Mouse (Mus musculus) kidney, embryonic 16.5 days (tissue): Measurements from ENCODE around the gene Pih1d1. TPM values are rescaled to one million over a fixed set of nuclear protein-coding genes. Genes with fewer than 3 reads are reported as not detected.
"Not testable (repeated sequence)": the region's sequence is repeated elsewhere in the genome, so short reads cannot be mapped to it uniquely, and the experiment has no call there.

Experiments used
- ATAC-seq: fragments of 200-750 bp; cut with Nextera tagmentation; 2 replicates; pipeline ENCODE4 v1.8.0; 2017; ENCODE audit warnings: moderate TSS enrichment; ENCODE audit not compliant: low FRiP score, low TSS enrichment
- H3K27ac ChIP-seq: fragments of 300-500 bp; sonication (generic); 2 replicates; pipeline ENCODE4 v1.5.1; 2014; ENCODE audit warnings: low read length
- H3K27me3 ChIP-seq: fragments of 300-500 bp; sonication (generic); 2 replicates; pipeline ENCODE4 v1.6.1; 2014; ENCODE audit warnings: low read length, control low read depth, mixed read lengths; ENCODE audit not compliant: insufficient read depth
- H3K36me3 ChIP-seq: fragments of 300-500 bp; sonication (generic); 2 replicates; pipeline ENCODE4 v1.6.1; 2014; ENCODE audit warnings: low read length, control low read depth, mixed read lengths; ENCODE audit not compliant: insufficient read depth
- H3K4me1 ChIP-seq: fragments of 300-500 bp; sonication (generic); 2 replicates; pipeline ENCODE4 v1.6.1; 2014; ENCODE audit warnings: low read length, control low read depth, mixed read lengths; ENCODE audit not compliant: insufficient read depth
- H3K4me2 ChIP-seq: fragments of 300-500 bp; sonication (generic); replicated peaks from 2 replicates; pipeline ENCODE4 v1.6.1; 2014; ENCODE audit warnings: low read depth, low read length
- H3K4me3 ChIP-seq: fragments of 300-500 bp; sonication (generic); 2 replicates; pipeline ENCODE4 v1.5.1; 2014; ENCODE audit warnings: mild to moderate bottlenecking, low read length
- H3K9ac ChIP-seq: fragments of 300-500 bp; sonication (generic); replicated peaks from 2 replicates; pipeline ENCODE4 v1.6.1; 2014; ENCODE audit warnings: low read length
- H3K9me3 ChIP-seq: fragments of 300-500 bp; sonication (generic); 2 replicates; pipeline ENCODE4 v1.6.1; 2016; ENCODE audit warnings: low read length, control low read depth
- WGBS: fragments of 180-500 bp; shearing (Covaris S2); extraction: QIAGEN DNeasy Blood & Tissue Kit; methylation state at CpG from one replicate; pipeline ENCODE4 v1.1.7; 2014; 5-methylcytosine and 5-hydroxymethylcytosine counted together
- polyA plus RNA-seq: library from polyadenylated mRNA; unstranded; fragments of >200 nt; fragmentation: Nextera tagmentation; extraction: Ambion mirVana; gene quantifications from 2 replicates; pipeline ENCODE4 v1.2.1, GENCODE M21; 2015

The Pih1d1 gene
- polyA plus RNA-seq, 1 experiment from 2014 or later: 112 TPM

- peaks cover 8% of the 10 kb centered on the region; the same call in 1 of the 2 replicates for H3K4me1 ChIP-seq
- H3K4me2 ChIP-seq: no peak overlapping the region
- H3K36me3 ChIP-seq: peaks cover 50% of the 10 kb centered on the region
- no peak for ATAC-seq
- no peak overlapping the region for H3K9ac ChIP-seq
- no peak overlapping the region for H3K27ac ChIP-seq
- no peaks in the 10 kb centered on the region for H3K27me3 ChIP-seq
- H3K9me3 ChIP-seq: no peaks in the 10 kb centered on the region
- no peak overlapping the region for H3K4me3 ChIP-seq
- 88% methylated on average over 13 of the region's 13 CpGs for WGBS
Observed at GRCm38 (mm10) chr7:45144368-45145174, 9.5 kb upstream of the Pih1d1 start.

- H3K9ac ChIP-seq: no peak overlapping the region
- H3K4me3 ChIP-seq: no peak overlapping the region
- ATAC-seq: no peak
- 94% methylated on average over 8 of the region's 8 CpGs for WGBS
- H3K27ac ChIP-seq: no peak overlapping the region
- H3K9me3 ChIP-seq: no peaks in the 10 kb centered on the region
- no peak overlapping the region for H3K4me2 ChIP-seq
- no peaks in the 10 kb centered on the region for H3K27me3 ChIP-seq
- H3K36me3 ChIP-seq: peaks cover 50% of the 10 kb centered on the region
- H3K4me1 ChIP-seq: peaks cover 15% of the 10 kb centered on the region
Observed at GRCm38 (mm10) chr7:45145460-45145859, 8.6 kb upstream of the Pih1d1 start.

GRCm38 (mm10) chr7:45147267-45147666, 6.8 kb upstream of the Pih1d1 start:
- Histone ChIP-seq H3K4me3 (no peak overlapping the region), H3K4me2 (0 out of 2 replicates have a peak overlapping the region, but pooled peaks have one; percentile 3), H3K36me3 (peaks cover 43% of the 10 kb centered on the region), H3K27ac (peak overlapping the region; percentile 77), H3K9ac (peak overlapping the region; percentile 25), H3K9me3 (no peaks in the 10 kb centered on the region), H3K4me1 (peaks cover 32% of the 10 kb centered on the region), H3K27me3 (no peaks in the 10 kb centered on the region)
- no peak for ATAC-seq
- WGBS: 95% methylated on average over 11 of the region's 11 CpGs

DNA sequence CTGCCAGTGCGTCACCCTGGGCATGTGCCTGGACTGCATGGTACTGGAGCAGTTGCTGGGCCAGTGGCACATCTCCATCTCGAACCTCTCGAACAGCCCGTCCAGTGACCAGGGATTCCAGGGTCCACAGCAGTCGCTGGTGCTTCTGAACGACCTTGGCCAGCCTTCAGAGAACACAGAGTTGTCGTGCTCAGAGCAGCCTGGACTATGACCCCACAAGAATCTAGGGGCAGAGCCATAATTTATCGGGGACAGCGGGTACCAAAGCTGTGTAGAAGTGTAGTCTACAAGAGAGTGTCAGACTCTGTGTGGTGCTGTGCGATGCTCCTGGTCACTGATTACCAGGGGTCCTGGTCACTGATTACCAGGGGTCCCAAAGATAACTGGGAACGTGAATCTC, 6.2 kb upstream of the Pih1d1 start:
- no peaks in the 10 kb centered on the region for H3K27me3 ChIP-seq
- no peaks in the 10 kb centered on the region for H3K9me3 ChIP-seq
- H3K4me3 ChIP-seq: no peak overlapping the region; the same call in 1 of the 2 replicates
- 0 out of 2 replicates have a peak overlapping the region, but pooled peaks have one; percentile 3 for H3K4me2 ChIP-seq
- H3K9ac ChIP-seq: no peak overlapping the region
- H3K27ac ChIP-seq: peak overlapping the region; percentile 77
- peaks cover 38% of the 10 kb centered on the region for H3K36me3 ChIP-seq
- H3K4me1 ChIP-seq: peaks cover 32% of the 10 kb centered on the region
- peak; percentile 62 for ATAC-seq
- WGBS: 69% methylated on average over 11 of the region's 11 CpGs

DNA sequence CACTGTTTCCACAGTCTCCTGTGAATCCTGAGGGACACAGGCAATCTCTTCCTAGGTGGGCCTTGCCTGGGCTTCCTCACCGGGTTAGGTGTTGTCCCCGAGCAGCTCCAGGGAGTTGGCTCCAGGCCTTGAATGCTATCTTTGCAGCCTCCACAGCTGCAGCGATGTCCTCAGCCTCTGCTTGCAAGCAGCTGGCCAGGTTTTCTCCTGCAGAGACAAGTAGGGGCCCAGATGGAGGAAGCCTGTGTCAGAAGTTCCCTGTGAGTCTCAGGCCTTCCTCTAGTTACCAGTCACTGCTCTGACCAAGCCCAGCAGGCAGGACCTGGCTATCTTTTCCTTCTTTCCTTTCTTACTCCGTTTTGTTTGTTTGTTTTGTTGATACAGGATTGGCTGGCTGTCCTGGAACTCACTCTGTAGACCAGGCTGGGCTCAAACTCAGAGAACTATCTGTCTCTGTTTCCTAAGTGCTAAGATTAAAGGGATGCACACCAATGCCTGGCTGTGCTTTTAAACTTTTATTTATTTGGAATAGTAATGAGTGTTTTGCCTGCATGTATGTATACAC, 5.5 kb upstream of the Pih1d1 start:
- Histone ChIP-seq H3K4me3 (no peak overlapping the region), H3K36me3 (peaks cover 34% of the 10 kb centered on the region), H3K4me2 (no peak overlapping the region), H3K9ac (0 out of 2 replicates have a peak overlapping the region, but pooled peaks have one; percentile 7), H3K9me3 (no peaks in the 10 kb centered on the region), H3K27me3 (no peaks in the 10 kb centered on the region), H3K4me1 (peaks cover 38% of the 10 kb centered on the region), H3K27ac (peak overlapping the region; percentile 77)
- no peak for ATAC-seq
- 66% methylated on average over 4 of the region's 4 CpGs for WGBS

GRCm38 (mm10) chr7:45149545-45149944, 4.6 kb upstream of the Pih1d1 start:
- Histone ChIP-seq H3K4me2 (no peak overlapping the region), H3K36me3 (peaks cover 25% of the 10 kb centered on the region), H3K27me3 (no peaks in the 10 kb centered on the region), H3K27ac (peak overlapping the region; percentile 52), H3K4me1 (peaks cover 38% of the 10 kb centered on the region), H3K9ac (no peak overlapping the region), H3K4me3 (no peak overlapping the region), H3K9me3 (no peaks in the 10 kb centered on the region)
- WGBS: 65% methylated on average over 6 of the region's 6 CpGs
- no peak for ATAC-seq

DNA sequence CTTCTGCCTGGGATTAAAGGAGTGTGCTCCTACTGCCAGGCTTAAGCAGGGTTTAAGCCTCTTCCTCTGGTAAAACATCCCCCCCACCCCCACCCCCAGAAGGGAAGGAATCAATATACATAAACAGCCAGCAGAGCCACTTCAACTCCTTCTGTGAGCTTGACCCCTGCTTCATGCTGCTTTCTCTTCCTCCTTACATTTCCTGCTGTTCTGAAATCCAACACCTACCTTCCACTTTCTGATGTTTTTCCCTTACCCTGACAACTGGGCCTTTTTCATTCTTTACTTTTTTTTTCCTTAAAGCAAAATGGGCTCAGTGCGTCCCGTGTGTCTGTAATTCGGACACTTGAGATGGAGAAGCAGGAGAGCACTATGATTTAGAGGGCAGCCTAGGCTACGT, 3.8 kb upstream of the Pih1d1 start:
- Histone ChIP-seq H3K4me2 (no peak overlapping the region), H3K27me3 (no peaks in the 10 kb centered on the region), H3K4me1 (peaks cover 38% of the 10 kb centered on the region), H3K9ac (no peak overlapping the region), H3K9me3 (no peaks in the 10 kb centered on the region), H3K4me3 (no peak overlapping the region), H3K27ac (peak overlapping the region; percentile 88), H3K36me3 (peaks cover 19% of the 10 kb centered on the region)
- no peak for ATAC-seq
- WGBS: 24% methylated on average over 4 of the region's 4 CpGs

DNA sequence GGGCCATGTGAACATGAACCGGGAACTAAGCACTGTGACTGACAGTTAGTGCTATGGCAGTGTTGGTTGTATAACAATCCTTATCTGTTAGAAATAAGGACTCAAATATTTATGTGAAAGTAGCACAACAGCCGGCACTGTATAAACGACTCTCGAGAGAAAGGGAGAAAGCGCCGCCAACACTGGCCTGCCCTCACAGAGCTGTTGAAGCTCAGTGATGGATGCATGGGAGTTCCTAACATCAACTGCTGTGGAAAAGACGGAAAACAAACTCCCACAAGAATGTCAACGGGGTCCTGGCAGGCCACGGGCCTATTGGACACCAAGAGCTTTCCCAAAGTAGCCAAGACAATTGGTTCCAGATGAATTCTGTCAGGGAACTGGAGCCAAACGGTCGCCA, 2.8 kb upstream of the Pih1d1 start:
- peaks cover 38% of the 10 kb centered on the region for H3K4me1 ChIP-seq
- peak overlapping the region; percentile 88 for H3K27ac ChIP-seq
- no peak overlapping the region for H3K9ac ChIP-seq
- H3K4me2 ChIP-seq: 0 out of 2 replicates have a peak overlapping the region, but pooled peaks have one; percentile 6
- no peak overlapping the region for H3K4me3 ChIP-seq
- no peaks in the 10 kb centered on the region for H3K9me3 ChIP-seq
- peaks cover 10% of the 10 kb centered on the region; the same call in 1 of the 2 replicates for H3K36me3 ChIP-seq
- H3K27me3 ChIP-seq: no peaks in the 10 kb centered on the region
- WGBS: 24% methylated on average over 11 of the region's 11 CpGs
- no peak for ATAC-seq

GRCm38 (mm10) chr7:45153052-45153451, 1.1 kb upstream of the Pih1d1 start:
- not testable (repeated sequence) for H3K36me3 ChIP-seq, H3K9me3 ChIP-seq, H3K9ac ChIP-seq, H3K27ac ChIP-seq, ATAC-seq, H3K27me3 ChIP-seq, H3K4me3 ChIP-seq
- WGBS: 96% methylated on average over 2 of the region's 2 CpGs
- Histone ChIP-seq H3K4me1 (peaks cover 34% of the 10 kb centered on the region), H3K4me2 (peak overlapping the region; percentile 68; the same call in 1 of the 2 replicates)

DNA sequence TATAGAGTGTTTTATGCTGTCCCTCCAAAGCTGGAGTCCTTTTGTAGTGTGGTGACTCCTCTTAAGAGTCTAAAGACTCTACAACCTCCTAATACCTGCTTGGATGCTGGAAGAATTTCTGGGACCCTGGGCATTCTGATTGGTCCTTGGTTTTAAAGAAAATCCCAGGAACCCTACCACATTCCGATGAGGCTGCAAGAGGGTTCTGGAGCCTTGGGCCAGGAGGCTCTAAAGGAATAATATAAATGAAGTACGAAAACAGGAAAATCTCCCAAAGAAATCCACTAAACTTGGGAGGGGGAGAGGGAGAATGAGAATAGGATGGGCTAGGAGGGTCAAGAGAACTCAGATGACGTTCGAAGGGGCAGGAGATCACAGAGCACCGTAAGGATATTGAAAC, 517 bp upstream of the Pih1d1 start:
- WGBS: 3% methylated on average over 5 of the region's 5 CpGs
- H3K4me2 ChIP-seq: peak overlapping the region; percentile 68
- H3K4me3 ChIP-seq: peak overlapping the region; percentile 77
- H3K9me3 ChIP-seq: no peaks in the 10 kb centered on the region
- H3K27me3 ChIP-seq: no peaks in the 10 kb centered on the region
- no peak for ATAC-seq
- H3K27ac ChIP-seq: peak overlapping the region; percentile 98
- peaks cover 30% of the 10 kb centered on the region for H3K4me1 ChIP-seq
- H3K36me3 ChIP-seq: 0 out of 2 replicates have a peak, but pooled peaks cover 3% of the 10 kb centered on the region
- peak overlapping the region; percentile 95 for H3K9ac ChIP-seq
